Mouse (Mus musculus) lung, embryonic 16.5 days (tissue): ENCODE data around the gene Depdc7. TPM values are rescaled to one million over a fixed set of nuclear protein-coding genes. Genes with fewer than 3 reads are reported as not detected.

Source experiments
- ATAC-seq: fragments of 200-750 bp; cut with Nextera tagmentation; 2 replicates; pipeline ENCODE4 v1.8.0; 2017; ENCODE audit warnings: low read depth, mild to moderate bottlenecking, moderate library complexity
- H3K27ac ChIP-seq: fragments of 300-500 bp; sonication (generic); 2 replicates; pipeline ENCODE4 v1.5.1; 2014; ENCODE audit warnings: mild to moderate bottlenecking, control low read depth, low read length
- H3K27me3 ChIP-seq: fragments of 300-500 bp; sonication (generic); 2 replicates; pipeline ENCODE4 v1.6.1; 2014; ENCODE audit warnings: low read depth, low read length, mixed read lengths; ENCODE audit not compliant: control insufficient read depth, insufficient read depth
- H3K36me3 ChIP-seq: fragments of 300-500 bp; sonication (generic); 2 replicates; pipeline ENCODE4 v1.6.1; 2014; ENCODE audit warnings: low read length; ENCODE audit not compliant: control insufficient read depth, insufficient read depth
- H3K4me1 ChIP-seq: fragments of 300-500 bp; sonication (generic); replicated peaks from 2 replicates; pipeline ENCODE4 v1.6.1; 2014; ENCODE audit warnings: low read length, mixed read lengths; ENCODE audit not compliant: control insufficient read depth, insufficient read depth
- H3K4me2 ChIP-seq: fragments of 300-500 bp; sonication (generic); 2 replicates; pipeline ENCODE4 v1.6.1; 2014; ENCODE audit warnings: low read depth, low read length, control low read depth
- H3K4me3 ChIP-seq: fragments of 300-500 bp; sonication (generic); 2 replicates; pipeline ENCODE4 v1.5.1; 2014; ENCODE audit warnings: mild to moderate bottlenecking, low read length, control low read depth
- H3K9ac ChIP-seq: fragments of 300-500 bp; sonication (generic); 2 replicates; pipeline ENCODE4 v1.6.1; 2014; ENCODE audit warnings: low read length, control low read depth
- H3K9me3 ChIP-seq: fragments of 300-500 bp; sonication (generic); 2 replicates; pipeline ENCODE4 v1.6.1; 2016; ENCODE audit warnings: low read length; ENCODE audit not compliant: control insufficient read depth
- WGBS: fragments of 180-500 bp; shearing (Covaris S2); extraction: QIAGEN DNeasy Blood & Tissue Kit; methylation state at CpG from one replicate; pipeline ENCODE4 v1.1.7; 2014; 5-methylcytosine and 5-hydroxymethylcytosine counted together
- polyA plus RNA-seq: library from polyadenylated mRNA; unstranded; fragments of >200 nt; fragmentation: Nextera tagmentation; extraction: Ambion mirVana; gene quantifications from 2 replicates; pipeline ENCODE4 v1.2.1, GENCODE M21; 2015

The Depdc7 gene
- polyA plus RNA-seq, 1 experiment from 2014 or later: 7.5 TPM

GRCm38 (mm10) chr2:104684771-104685170 is 57.9 kb downstream of the Depdc7 start:
- no peak overlapping the region for H3K27ac ChIP-seq
- 0 out of 2 replicates have a peak, but pooled peaks cover 3% of the 10 kb centered on the region for H3K9me3 ChIP-seq
- H3K4me1 ChIP-seq: no peaks in the 10 kb centered on the region
- 87% methylated on average over 4 of the region's 4 CpGs for WGBS
- no peaks in the 10 kb centered on the region for H3K27me3 ChIP-seq
- ATAC-seq: no peak
- H3K4me2 ChIP-seq: no peak overlapping the region
- no peak overlapping the region for H3K4me3 ChIP-seq
- no peak overlapping the region for H3K9ac ChIP-seq
- H3K36me3 ChIP-seq: no peaks in the 10 kb centered on the region

DNA sequence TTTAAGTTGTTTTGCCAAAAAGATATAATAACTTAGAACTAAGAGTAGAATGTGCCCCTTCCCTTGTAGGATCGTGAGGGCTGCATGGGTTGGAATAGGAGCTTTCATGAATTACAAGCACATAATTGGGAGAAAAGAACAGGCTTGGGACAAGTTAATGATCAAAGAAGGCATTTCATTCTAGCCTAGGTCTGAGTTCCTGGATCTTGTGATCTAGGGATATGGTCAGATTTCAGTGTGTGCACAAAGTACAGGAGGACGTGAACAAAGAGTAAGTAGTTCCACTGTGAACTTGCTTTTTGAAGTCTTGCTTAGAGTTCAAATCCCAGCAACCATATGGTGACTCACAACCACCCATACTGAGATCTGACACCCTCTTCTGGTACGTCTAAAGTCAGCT is 65.4 kb downstream of the Depdc7 start:
- Histone ChIP-seq H3K27me3 (no peaks in the 10 kb centered on the region), H3K9ac (no peak overlapping the region), H3K4me2 (no peak overlapping the region), H3K36me3 (no peaks in the 10 kb centered on the region), H3K27ac (no peak overlapping the region), H3K4me1 (no peaks in the 10 kb centered on the region), H3K4me3 (no peak overlapping the region), H3K9me3 (no peaks in the 10 kb centered on the region)
- no peak for ATAC-seq
- 70% methylated on average over 3 of the region's 3 CpGs for WGBS

Other genes starting within 250 kb of the Depdc7 start
- gene Hipk3, start 248.4 kb downstream of the Depdc7 start, polyA plus RNA-seq: 15.5 and 15.6 TPM in 2 replicates
- gene Cstf3, start 152.4 kb downstream of the Depdc7 start, polyA plus RNA-seq: 55.4 and 60.5 TPM in 2 replicates
- 20.1 and 22.8 TPM in 2 replicates for gene Tcp11l1, start 30.7 kb downstream of the Depdc7 start, polyA plus RNA-seq
- 0.18 and 0.21 TPM in 2 replicates for gene Pin1rt1, start 26.5 kb downstream of the Depdc7 start, polyA plus RNA-seq
- 8.3 and 9.3 TPM in 2 replicates for gene Qser1, start 73.9 kb upstream of the Depdc7 start, polyA plus RNA-seq
- gene Prrg4, start 107.0 kb upstream of the Depdc7 start, polyA plus RNA-seq: 2.1 and 2.6 TPM in 2 replicates
- 6.4 and 7.2 TPM in 2 replicates for gene Ccdc73, start 124.9 kb upstream of the Depdc7 start, polyA plus RNA-seq